In the genomic region with DNA sequence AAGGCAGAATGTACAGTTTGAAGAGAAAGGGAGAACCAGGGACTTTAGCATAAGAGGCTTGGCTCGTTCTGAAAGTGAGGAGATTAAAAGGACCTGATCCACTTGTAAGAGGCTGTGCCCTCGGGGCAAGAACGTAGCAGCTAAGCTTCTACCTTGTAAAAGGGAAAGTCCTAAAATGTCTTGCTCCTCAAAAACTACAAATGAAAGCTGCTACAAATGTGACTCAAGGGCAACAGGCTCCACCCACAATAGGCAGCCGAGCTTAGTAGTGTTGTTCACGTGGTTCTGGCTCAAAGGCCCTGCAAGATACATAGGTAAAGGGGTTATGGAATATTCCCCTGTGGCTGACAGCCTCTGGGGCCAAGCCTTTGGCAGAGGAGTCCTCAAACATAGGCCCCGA, we compare ENCODE assay signal across 21 mouse cellular contexts.
DNase-seq lines count a peak whose midpoint lies in the region; ATAC-seq and TF ChIP-seq lines count a peak whose summit lies in the region.
"Had no signal": no experiment of that assay in that cellular context is flagged by ENCODE, and none has a peak within 500 bp of the region (broad histone marks: within the 10 kb centered on the region; RNA-seq: fewer than 3 reads in every experiment).

No protein-coding gene starts in this region.

- H3ac ChIP-seq in myocyte (ENCODE audit: control insufficient read depth, insufficient read length), result no peak overlapping the region

- no peaks in the 10 kb centered on the region for H3K79me2 ChIP-seq in myocyte (ENCODE audit: control insufficient read depth, insufficient read depth)

- TF ChIP-seq POLR2A in myocyte (IDR thresholded peaks at IDR 0.05; ENCODE audit: insufficient read length, low read depth), result no peak

- H3K9me3 ChIP-seq in embryonic facial prominence, embryonic 14.5 days (ENCODE audit: control insufficient read depth, low read length), result no peaks in the 10 kb centered on the region
- no peaks in the 10 kb centered on the region for H3K9me3 ChIP-seq in embryonic facial prominence, embryonic 10.5 days
- H3K9me3 ChIP-seq in intestine, embryonic 15.5 days, result no peaks in the 10 kb centered on the region
- H3K9me3 ChIP-seq: forebrain, embryonic 13.5 days; heart, embryonic 15.5 days; limb, embryonic 15.5 days; liver, embryonic 15.5 days; midbrain, embryonic 15.5 days had no signal

- no peak for ATAC-seq in embryonic facial prominence, embryonic 14.5 days (ENCODE audit: low read depth)
- peak; percentile 39 for ATAC-seq in CD4-positive, CD25-positive, alpha-beta regulatory T cell, adult 4 months
- no peak for ATAC-seq in intestine, embryonic 15.5 days
- ATAC-seq: forebrain, embryonic 13.5 days; lung, postnatal 0 days; midbrain, embryonic 15.5 days had no signal

- no peaks in the 10 kb centered on the region for H3K4me1 ChIP-seq in embryonic facial prominence, embryonic 14.5 days (ENCODE audit: control insufficient read depth, insufficient read depth, low read length)
- peaks cover 5% of the 10 kb centered on the region for H3K4me1 ChIP-seq in embryonic facial prominence, embryonic 10.5 days
- H3K4me1 ChIP-seq in intestine, embryonic 15.5 days (replicated peaks), result 0 out of 2 replicates have a peak, but pooled peaks cover 3% of the 10 kb centered on the region
- H3K4me1 ChIP-seq: liver, embryonic 15.5 days had no signal

- H3K27ac ChIP-seq in embryonic facial prominence, embryonic 14.5 days (replicated peaks; ENCODE audit: low read depth, low read length), result no peak overlapping the region
- H3K27ac ChIP-seq in embryonic facial prominence, embryonic 10.5 days (replicated peaks), result no peak overlapping the region
- no peak overlapping the region for H3K27ac ChIP-seq in intestine, embryonic 15.5 days
- H3K27ac ChIP-seq: forebrain, embryonic 13.5 days; heart, embryonic 15.5 days; layer of hippocampus, adult 2 months; limb, embryonic 15.5 days; liver, embryonic 15.5 days; midbrain, embryonic 15.5 days had no signal

- H3K27me3 ChIP-seq in embryonic facial prominence, embryonic 14.5 days (replicated peaks; ENCODE audit: control insufficient read depth, insufficient read depth, low read length), result peaks cover 8% of the 10 kb centered on the region; the same call in 1 of the 2 replicates
- peaks cover 33% of the 10 kb centered on the region for H3K27me3 ChIP-seq in embryonic facial prominence, embryonic 10.5 days (replicated peaks; ENCODE audit: low read depth, poor library complexity, severe bottlenecking)
- H3K27me3 ChIP-seq in myocyte (ENCODE audit: control insufficient read depth, insufficient read depth, insufficient read length), result no peaks in the 10 kb centered on the region
- H3K27me3 ChIP-seq in intestine, embryonic 15.5 days (replicated peaks), result peaks cover 9% of the 10 kb centered on the region; the same call in 1 of the 2 replicates
- H3K27me3 ChIP-seq: forebrain, embryonic 13.5 days; midbrain, embryonic 15.5 days had no signal

- no peaks in the 10 kb centered on the region for H3K36me3 ChIP-seq in embryonic facial prominence, embryonic 14.5 days (ENCODE audit: control insufficient read depth, insufficient read depth, low read length)
- H3K36me3 ChIP-seq in embryonic facial prominence, embryonic 10.5 days (replicated peaks), result no peaks in the 10 kb centered on the region
- no peaks in the 10 kb centered on the region for H3K36me3 ChIP-seq in myocyte (ENCODE audit: control insufficient read depth, insufficient read depth)
- H3K36me3 ChIP-seq in intestine, embryonic 15.5 days, result no peaks in the 10 kb centered on the region
- H3K36me3 ChIP-seq: heart, embryonic 15.5 days; limb, embryonic 15.5 days; liver, embryonic 15.5 days; midbrain, embryonic 15.5 days had no signal

- peak; percentile 41 for DNase-seq in embryonic facial prominence, embryonic 14.5 days (ENCODE audit: low spot score)
- no peak for DNase-seq in embryonic facial prominence, embryonic 10.5 days (ENCODE audit: low spot score)
- peak; percentile 32 for DNase-seq in lung, postnatal 36 days
- no peak for DNase-seq in lung, adult 18-20 months
- DNase-seq: cerebellum, adult 9-10 months; gastrocnemius, postnatal 36 days; kidney, adult 2 months; kidney, postnatal 10 days; retina, postnatal 1 day; thymus, adult 2 months had no signal

- H3K9ac ChIP-seq in embryonic facial prominence, embryonic 14.5 days (ENCODE audit: low read depth, low read length), result no peak overlapping the region
- no peak overlapping the region for H3K9ac ChIP-seq in intestine, embryonic 15.5 days
- H3K9ac ChIP-seq: forebrain, embryonic 13.5 days; heart, embryonic 15.5 days; limb, embryonic 15.5 days; liver, embryonic 15.5 days; midbrain, embryonic 15.5 days had no signal

- no peak overlapping the region for H3K4me3 ChIP-seq in embryonic facial prominence, embryonic 14.5 days (ENCODE audit: low read depth, low read length)
- no peak overlapping the region for H3K4me3 ChIP-seq in embryonic facial prominence, embryonic 10.5 days
- no peak overlapping the region for H3K4me3 ChIP-seq in myocyte
- no peak overlapping the region for H3K4me3 ChIP-seq in intestine, embryonic 15.5 days (replicated peaks)
- H3K4me3 ChIP-seq: erythroblast, embryonic 14.5 days; forebrain, embryonic 13.5 days; heart, embryonic 15.5 days; layer of hippocampus, adult 2 months; limb, embryonic 15.5 days; liver, embryonic 15.5 days; midbrain, embryonic 15.5 days had no signal

- 46% methylated on average over 6 of the region's 6 CpGs for whole genome bisulfite sequencing in embryonic facial prominence, embryonic 14.5 days
- WGBS in embryonic facial prominence, embryonic 10.5 days, result 70% methylated on average over 6 of the region's 6 CpGs
- 69% methylated on average over 6 of the region's 6 CpGs for WGBS in intestine, embryonic 15.5 days

- no peak overlapping the region for H3K4me2 ChIP-seq in embryonic facial prominence, embryonic 14.5 days (ENCODE audit: low read depth, low read length)
- peak overlapping the region; percentile 19 for H3K4me2 ChIP-seq in myocyte (ENCODE audit: low read depth)
- H3K4me2 ChIP-seq in intestine, embryonic 15.5 days (replicated peaks), result no peak overlapping the region
- H3K4me2 ChIP-seq: forebrain, embryonic 13.5 days; heart, embryonic 15.5 days; limb, embryonic 15.5 days; liver, embryonic 15.5 days; midbrain, embryonic 15.5 days had no signal

TF ChIP-seq in myocyte, 11 proteins besides CTCF, POLR2A, EP300 and RAD21:
- TF ChIP-seq REST (IDR thresholded peaks at IDR 0.05; ENCODE audit: insufficient read depth, insufficient read length) (no peak), USF1 (IDR thresholded peaks at IDR 0.05; ENCODE audit: low read depth) (peak; percentile 32)

Comparison
In these comparisons a context has a peak if more than half of its experiments do, and no peak if none do; other contexts are left out.
1. DNase-seq: peak in embryonic facial prominence, embryonic 14.5 days (single experiment) and lung, postnatal 36 days (single experiment); none in embryonic facial prominence, embryonic 10.5 days (single experiment) and lung, adult 18-20 months (0 of 2).